Mouse (Mus musculus) olfactory bulb, adult 2 months (tissue): Measurements from ENCODE around the gene Llgl2. TPM values are rescaled to one million over a fixed set of nuclear protein-coding genes. Genes with fewer than 3 reads are reported as not detected.

ENCODE experiments used
- H3K27ac ChIP-seq: fragments of 200-500 bp; 2 replicates; pipeline ENCODE4 v1.5.1; 2012; ENCODE audit warnings: low read depth, low read length; ENCODE audit not compliant: insufficient read depth
- H3K4me1 ChIP-seq: fragments of 200-500 bp; 2 replicates; pipeline ENCODE4 v1.6.1; 2012; ENCODE audit warnings: low read length; ENCODE audit not compliant: control insufficient read depth, insufficient read depth
- H3K4me3 ChIP-seq: fragments of 200-500 bp; 2 replicates; pipeline ENCODE4 v1.5.1; 2012; ENCODE audit warnings: mild to moderate bottlenecking, low read depth, low read length, moderate library complexity; ENCODE audit not compliant: insufficient read depth
- CTCF ChIP-seq: fragments of 200-500 bp; IDR thresholded peaks from 2 replicates; pipeline ENCODE4 v1.5.1; 2012; ENCODE audit warnings: low read depth, mild to moderate bottlenecking, low read length, moderate library complexity; ENCODE audit not compliant: insufficient read depth
- POLR2A ChIP-seq: fragments of 200-500 bp; IDR thresholded peaks from 2 replicates; pipeline ENCODE4 v1.6.1; 2012; ENCODE audit warnings: mild to moderate bottlenecking, low read depth, low read length, moderate library complexity; ENCODE audit not compliant: insufficient read depth
- WGBS: fragments of 180-500 bp; shearing (Covaris S2); methylation state at CpG from one replicate; pipeline ENCODE4 v1.1.7; 2018; 5-methylcytosine and 5-hydroxymethylcytosine counted together
- polyA plus RNA-seq: library from polyadenylated mRNA; stranded (reverse); fragments of >200 nt; gene quantifications from 2 replicates; pipeline ENCODE4 v1.2.4, GENCODE M21; 2012; ENCODE audit warnings: low replicate concordance; ENCODE audit not compliant: missing spikeins, insufficient read depth, insufficient read length

Gene Llgl2
- polyA plus RNA-seq, 1 experiment: not detected

DNA sequence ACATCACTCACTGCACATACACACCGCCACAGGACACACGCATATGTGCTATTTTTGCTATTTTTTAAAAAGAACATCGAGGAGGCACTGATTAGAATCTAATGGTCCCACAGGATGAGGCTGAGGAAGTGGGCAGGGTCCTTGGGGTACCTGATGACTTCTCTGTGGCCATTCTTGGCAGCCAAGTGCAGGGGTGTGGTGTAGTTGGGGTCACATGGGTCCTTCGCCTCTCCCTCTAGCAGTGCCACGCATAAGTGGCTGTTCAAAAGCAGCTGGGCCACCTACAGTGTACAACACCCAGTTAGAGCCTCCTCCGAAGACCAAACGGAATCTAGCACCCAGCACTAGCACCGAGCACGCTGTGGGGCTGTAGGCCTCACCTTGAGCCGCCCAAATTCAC lies 17.7 kb upstream of the Llgl2 start:
- WGBS: 84% methylated on average over 10 of the region's 10 CpGs
- H3K27ac ChIP-seq: no peak overlapping the region
- H3K4me3 ChIP-seq: no peak overlapping the region
- TF ChIP-seq CTCF (no peak), POLR2A (no peak)
- H3K4me1 ChIP-seq: peaks cover 13% of the 10 kb centered on the region

DNA sequence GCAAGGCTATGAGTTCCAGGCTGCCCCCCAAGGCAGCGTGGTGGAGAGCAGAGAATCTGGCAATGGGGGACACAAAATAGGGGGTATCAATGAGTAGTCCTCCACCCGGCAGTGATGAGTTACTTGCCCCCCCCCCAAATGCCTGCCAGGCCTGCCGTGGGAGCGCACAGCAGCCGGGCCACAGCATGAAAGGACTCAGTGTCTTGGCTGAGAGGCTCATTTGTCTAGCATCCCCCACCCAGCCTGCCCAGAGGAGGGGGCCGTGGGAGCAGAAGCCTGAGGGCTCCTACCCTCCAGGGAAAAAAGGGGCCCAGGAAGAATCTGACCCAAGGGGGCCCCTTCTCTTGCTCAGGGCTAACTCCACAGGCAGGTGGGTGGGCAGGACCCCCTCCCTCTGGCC lies 16.5 kb upstream of the Llgl2 start:
- H3K4me1 ChIP-seq: peaks cover 13% of the 10 kb centered on the region
- WGBS: 57% methylated on average over 6 of the region's 6 CpGs

GRCm38 (mm10) chr11:115807971-115808370 lies 15.9 kb upstream of the Llgl2 start:
- H3K4me3 ChIP-seq: no peak overlapping the region
- peaks cover 13% of the 10 kb centered on the region for H3K4me1 ChIP-seq
- WGBS: 67% methylated on average over 11 of the region's 11 CpGs
- TF ChIP-seq POLR2A (no peak), CTCF (no peak)
- peak overlapping the region; percentile 61; the same call in 1 of the 2 replicates for H3K27ac ChIP-seq

More for the DNA sequence above, 16.5 kb upstream of the Llgl2 start:
- no peak overlapping the region for H3K4me3 ChIP-seq
- peak overlapping the region; percentile 61 for H3K27ac ChIP-seq
- no peak for TF ChIP-seq CTCF
- TF ChIP-seq POLR2A: no peak

DNA sequence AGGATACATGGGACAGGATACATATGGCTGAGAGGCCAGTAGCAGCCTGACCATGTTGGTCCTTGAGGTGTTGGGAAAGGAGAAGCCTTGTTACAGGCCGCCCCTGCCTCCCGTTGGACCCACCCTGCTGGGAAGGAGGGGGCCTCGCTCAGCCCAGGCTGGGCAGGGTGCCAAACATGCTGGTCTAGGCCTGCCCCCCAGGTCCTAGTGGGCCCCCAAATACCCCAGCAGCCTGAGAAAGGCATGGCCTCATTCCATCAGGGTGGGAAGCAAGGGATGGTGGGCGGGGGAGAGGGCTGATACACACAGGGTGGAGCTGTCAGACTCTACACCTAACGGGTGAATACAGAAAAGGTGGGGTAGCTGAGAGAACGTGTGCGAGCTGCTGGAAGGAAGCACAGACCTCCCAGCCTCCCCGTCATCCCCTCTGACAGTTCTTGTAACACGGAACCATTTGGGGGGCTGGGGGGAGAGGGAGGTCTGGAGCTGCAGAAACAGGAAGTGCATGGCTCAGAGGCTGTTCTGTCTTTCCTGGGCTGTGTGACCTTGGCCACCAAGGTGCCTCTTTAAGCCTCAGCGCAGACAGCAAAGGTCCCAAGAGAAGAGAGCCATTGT lies 15.0 kb upstream of the Llgl2 start:
- peaks cover 21% of the 10 kb centered on the region for H3K4me1 ChIP-seq
- no peak overlapping the region for H3K4me3 ChIP-seq
- peak overlapping the region; percentile 63 for H3K27ac ChIP-seq
- WGBS: 48% methylated on average over 10 of the region's 10 CpGs
- no peak for TF ChIP-seq CTCF
- TF ChIP-seq POLR2A: no peak

- peak overlapping the region; percentile 63 for H3K27ac ChIP-seq
- H3K4me1 ChIP-seq: peaks cover 21% of the 10 kb centered on the region
- TF ChIP-seq POLR2A: no peak
- no peak for TF ChIP-seq CTCF
- H3K4me3 ChIP-seq: no peak overlapping the region
- WGBS: 57% methylated on average over 8 of the region's 8 CpGs
Measured at GRCm38 (mm10) chr11:115809311-115809781, 14.5 kb upstream of the Llgl2 start.

DNA sequence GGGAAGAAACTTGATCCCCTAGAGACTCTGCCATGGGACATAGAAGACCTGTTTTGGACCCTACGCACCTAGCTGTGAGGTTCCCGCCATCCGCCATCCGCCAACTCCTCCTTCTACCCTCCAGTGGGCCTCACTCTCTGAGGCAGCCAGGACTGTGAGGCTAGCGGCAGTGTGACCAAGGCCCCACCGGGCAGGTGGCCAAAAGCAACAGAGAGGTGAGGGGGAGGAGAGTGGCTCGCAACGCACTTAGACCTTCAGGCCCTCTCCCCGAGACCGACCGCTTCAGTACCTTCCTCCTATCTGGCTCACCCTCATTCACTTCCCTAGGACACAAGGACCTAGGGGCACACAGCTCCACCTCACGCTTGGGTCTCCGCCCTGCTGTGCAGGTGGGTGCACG lies 13.5 kb upstream of the Llgl2 start:
- Histone ChIP-seq H3K4me1 (peaks cover 24% of the 10 kb centered on the region), H3K27ac (peak overlapping the region; percentile 14; the same call in 1 of the 2 replicates), H3K4me3 (peak overlapping the region; percentile 9; the same call in 1 of the 2 replicates)
- TF ChIP-seq CTCF (no peak), POLR2A (no peak)
- 66% methylated on average over 14 of the region's 14 CpGs for WGBS

GRCm38 (mm10) chr11:115811381-115812093 lies 12.3 kb upstream of the Llgl2 start:
- WGBS: 50% methylated on average over 20 of the region's 20 CpGs
- Histone ChIP-seq H3K27ac (0 out of 2 replicates have a peak overlapping the region, but pooled peaks have one; percentile 23), H3K4me3 (peak overlapping the region; percentile 76), H3K4me1 (peaks cover 28% of the 10 kb centered on the region)
- TF ChIP-seq POLR2A: no peak
- no peak for TF ChIP-seq CTCF

DNA sequence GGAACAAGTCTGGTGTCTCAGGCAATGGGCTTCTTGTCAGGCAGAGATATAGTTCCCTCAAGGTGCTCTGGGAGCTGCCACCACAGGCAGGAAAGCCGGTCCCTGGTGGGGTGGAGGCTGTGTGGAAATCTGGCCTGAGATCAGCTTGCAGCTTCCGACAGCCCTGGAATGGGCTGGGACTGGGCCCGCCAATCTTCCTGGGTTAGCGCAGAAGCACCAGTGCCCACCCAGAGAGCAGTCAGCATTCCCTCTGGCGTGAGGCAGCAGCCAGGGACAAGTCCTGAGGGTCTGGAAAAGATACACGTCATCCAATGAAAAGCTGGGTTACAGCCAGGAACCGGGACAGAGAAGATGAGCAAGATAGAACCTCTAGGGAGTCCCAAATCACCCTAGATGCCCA lies 11.8 kb upstream of the Llgl2 start:
- H3K4me1 ChIP-seq: peaks cover 28% of the 10 kb centered on the region
- 0 out of 2 replicates have a peak overlapping the region, but pooled peaks have one; percentile 23 for H3K27ac ChIP-seq
- TF ChIP-seq CTCF (no peak), POLR2A (no peak)
- peak overlapping the region; percentile 76 for H3K4me3 ChIP-seq
- WGBS: 30% methylated on average over 7 of the region's 7 CpGs
